Mouse (Mus musculus): ENCODE results near the gene Galnt17. TPM values are rescaled to one million over a fixed set of nuclear protein-coding genes. Genes with fewer than 3 reads are reported as not detected.

Gene Galnt17
- polyA plus RNA-seq, 2 experiments = 3.4 to 5.9 TPM

DNA sequence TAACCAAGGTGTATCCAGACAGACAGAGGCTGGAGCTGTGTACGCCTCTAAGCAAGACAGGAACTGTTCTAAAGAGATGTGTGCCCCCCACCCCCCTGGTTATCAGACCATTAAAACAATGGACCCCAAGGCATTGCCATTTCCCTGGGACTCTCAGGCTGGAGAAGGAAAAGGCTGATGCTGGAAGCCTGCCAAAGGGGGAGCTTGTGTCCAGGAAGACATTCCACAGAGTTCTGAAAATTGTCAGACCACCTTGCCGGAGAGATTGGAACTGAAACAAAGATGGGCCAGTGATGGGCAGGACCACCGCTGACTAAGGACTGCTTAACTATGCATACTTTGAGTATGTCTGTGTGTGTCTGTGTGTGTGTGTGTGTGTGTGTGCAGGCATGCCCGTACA lies 458.7 kb downstream of the Galnt17 start:
- Histone ChIP-seq H3K9ac (ENCODE audit: low read depth, low read length, severe bottlenecking) (no peak overlapping the region), H3K27me3 (ENCODE audit: control insufficient read depth, insufficient read depth, low read length) (no peaks in the 10 kb centered on the region), H3K4me1 (ENCODE audit: control insufficient read depth, insufficient read depth, low read length) (peaks cover 10% of the 10 kb centered on the region), H3K4me3 (replicated peaks; ENCODE audit: low read length) (no peak overlapping the region), H3K36me3 (ENCODE audit: control insufficient read depth, insufficient read depth, low read length) (no peaks in the 10 kb centered on the region), H3K27ac (replicated peaks; ENCODE audit: low read depth, low read length) (no peak overlapping the region), H3K9me3 (ENCODE audit: control insufficient read depth, low read length) (no peaks in the 10 kb centered on the region), H3K4me2 (replicated peaks; ENCODE audit: low read depth, low read length, severe bottlenecking) (no peak overlapping the region)
- no peak for TF ChIP-seq POLR2A (IDR thresholded peaks at IDR 0.05; ENCODE audit: borderline replicate concordance, extremely low read depth, insufficient read depth, insufficient read length)
- ATAC-seq (ENCODE audit: low FRiP score, low read depth) (no peak), DNase-seq (ENCODE audit: low spot score) (no peak)
- WGBS = 68% methylated on average over 4 of the region's 4 CpGs

DNA sequence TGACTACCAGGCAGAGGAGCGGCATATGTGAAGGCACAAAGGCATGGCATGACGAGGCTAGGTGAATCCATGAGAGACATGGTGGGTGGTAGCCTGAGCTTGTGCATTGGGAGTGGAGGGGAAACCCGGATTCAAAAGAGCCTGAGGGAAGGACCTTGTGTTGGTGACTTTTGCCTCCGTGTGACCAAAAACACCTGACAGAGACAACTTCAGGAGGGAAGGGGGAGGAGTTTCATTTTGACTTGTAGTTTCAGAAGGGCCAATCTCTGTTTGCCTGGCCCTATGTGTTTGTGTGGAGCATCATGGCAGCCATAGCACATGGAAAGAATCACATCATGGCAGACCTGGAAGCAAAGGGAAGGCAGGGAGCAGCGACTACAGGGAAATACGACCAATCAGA lies 459.7 kb downstream of the Galnt17 start:
- Histone ChIP-seq H3K4me3 (replicated peaks; ENCODE audit: low read length) (no peak overlapping the region), H3K4me1 (ENCODE audit: control insufficient read depth, insufficient read depth, low read length) (peaks cover 10% of the 10 kb centered on the region), H3K9me3 (ENCODE audit: control insufficient read depth, low read length) (no peaks in the 10 kb centered on the region), H3K27ac (replicated peaks; ENCODE audit: low read depth, low read length) (no peak overlapping the region), H3K4me2 (replicated peaks; ENCODE audit: low read depth, low read length, severe bottlenecking) (no peak overlapping the region), H3K36me3 (ENCODE audit: control insufficient read depth, insufficient read depth, low read length) (no peaks in the 10 kb centered on the region), H3K27me3 (ENCODE audit: control insufficient read depth, insufficient read depth, low read length) (no peaks in the 10 kb centered on the region), H3K9ac (ENCODE audit: low read depth, low read length, severe bottlenecking) (no peak overlapping the region)
- no peak for ATAC-seq (ENCODE audit: low FRiP score, low read depth)
- no peak for DNase-seq (ENCODE audit: low spot score)
- 86% methylated on average over 6 of the region's 6 CpGs for WGBS
- TF ChIP-seq POLR2A (IDR thresholded peaks at IDR 0.05; ENCODE audit: borderline replicate concordance, extremely low read depth, insufficient read depth, insufficient read length) = no peak

DNA sequence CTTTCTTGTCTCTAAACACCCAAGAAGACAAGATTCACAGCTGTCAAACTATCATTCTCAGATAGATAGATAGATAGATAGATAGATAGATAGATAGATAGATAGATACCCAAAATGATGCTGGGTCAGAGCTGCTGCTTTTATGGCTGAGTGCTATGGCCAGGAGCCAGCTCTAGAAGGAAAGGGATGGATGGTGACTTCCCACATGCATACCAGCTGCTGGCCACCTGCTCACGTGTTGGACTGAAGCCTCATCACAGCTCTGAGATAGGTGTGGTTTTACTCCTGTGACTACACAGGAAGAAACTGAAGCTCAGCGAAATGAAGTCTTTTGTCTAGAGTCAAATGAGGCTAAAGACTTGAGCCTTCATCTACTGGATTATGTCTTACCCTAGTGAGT lies 482.5 kb downstream of the Galnt17 start:
- Histone ChIP-seq H3K4me3 (replicated peaks; ENCODE audit: low read length) (no peak overlapping the region), H3K4me1 (ENCODE audit: control insufficient read depth, insufficient read depth, low read length) (no peaks in the 10 kb centered on the region), H3K27me3 (ENCODE audit: control insufficient read depth, insufficient read depth, low read length) (no peaks in the 10 kb centered on the region), H3K36me3 (ENCODE audit: control insufficient read depth, insufficient read depth, low read length) (no peaks in the 10 kb centered on the region), H3K4me2 (replicated peaks; ENCODE audit: low read depth, low read length, severe bottlenecking) (no peak overlapping the region), H3K27ac (replicated peaks; ENCODE audit: low read depth, low read length) (no peak overlapping the region), H3K9ac (ENCODE audit: low read depth, low read length, severe bottlenecking) (no peak overlapping the region), H3K9me3 (ENCODE audit: control insufficient read depth, low read length) (no peaks in the 10 kb centered on the region)
- ATAC-seq (ENCODE audit: low FRiP score, low read depth) (no peak), DNase-seq (ENCODE audit: low spot score) (no peak)
- TF ChIP-seq POLR2A (IDR thresholded peaks at IDR 0.05; ENCODE audit: borderline replicate concordance, extremely low read depth, insufficient read depth, insufficient read length) = no peak
- WGBS = 95% methylated on average over 2 of the region's 2 CpGs
